Mouse (Mus musculus) lung, adult 2 months (tissue): ENCODE results near the gene Cpa4.

Experiments used
- CTCF ChIP-seq: fragments of 200-500 bp; IDR thresholded peaks from 2 replicates; pipeline ENCODE4 v1.5.1; 2011; ENCODE audit warnings: mild to moderate bottlenecking, low read length, control low read depth; ENCODE audit not compliant: insufficient read depth
- POLR2A ChIP-seq: fragments of 200-500 bp; IDR thresholded peaks from 2 replicates; pipeline ENCODE4 v1.6.1; 2011; ENCODE audit warnings: low read depth, mild to moderate bottlenecking, control low read depth, low read length, borderline replicate concordance; ENCODE audit errors: extremely low read depth

GRCm38 (mm10) chr6:30620994-30621393 is 52.8 kb downstream of the Cpa4 start:
- TF ChIP-seq CTCF (no peak), POLR2A (no peak)
